Mouse (Mus musculus): Measurements from ENCODE around the gene AI467606. TPM values are rescaled to one million over a fixed set of nuclear protein-coding genes. Genes with fewer than 3 reads are reported as not detected.

AI467606 gene
- polyA plus RNA-seq, 1 experiment from 2014 or later, result 1.9 TPM

- peaks cover 3% of the 10 kb centered on the region; the same call in 1 of the 2 replicates for H3K4me1 ChIP-seq
- H3K36me3 ChIP-seq (replicated peaks), result no peaks in the 10 kb centered on the region
- 88% methylated on average over 11 of the region's 11 CpGs for WGBS
- H3K9me3 ChIP-seq, result no peaks in the 10 kb centered on the region
- no peak for ATAC-seq (replicated peaks)
- H3K4me2 ChIP-seq, result no peak overlapping the region
- H3K27ac ChIP-seq, result no peak overlapping the region
- no peak overlapping the region for H3K4me3 ChIP-seq
- no peaks in the 10 kb centered on the region; the same call in 1 of the 2 replicates for H3K27me3 ChIP-seq (replicated peaks)
- no peak overlapping the region for H3K9ac ChIP-seq
Observed at GRCm38 (mm10) chr7:127114920-127115319, 23.8 kb downstream of the AI467606 start.

GRCm38 (mm10) chr7:127116331-127116935 is 25.3 kb downstream of the AI467606 start:
- 46% methylated on average over 11 of the region's 11 CpGs for WGBS
- Histone ChIP-seq H3K9me3 (no peaks in the 10 kb centered on the region), H3K9ac (no peak overlapping the region)

DNA sequence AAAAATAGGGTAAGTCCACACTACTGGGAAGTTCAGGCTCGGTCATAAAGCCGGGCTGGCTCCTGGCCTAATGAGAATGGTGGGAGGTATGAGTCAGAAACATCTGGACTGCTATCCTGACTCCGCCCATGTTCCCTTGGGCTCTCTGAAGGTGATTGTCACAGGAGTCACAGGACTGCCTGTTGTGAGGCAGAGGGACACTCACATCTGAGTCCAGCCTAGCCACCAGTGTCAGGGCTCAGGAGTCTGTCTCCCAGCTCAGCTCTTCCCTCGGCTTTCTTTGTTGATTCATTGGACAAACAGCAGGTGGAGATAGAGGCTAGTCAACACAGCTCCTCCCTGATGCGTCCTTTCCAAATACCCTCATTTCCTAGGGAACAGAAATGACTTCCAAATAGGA is 26.8 kb downstream of the AI467606 start:
- WGBS, result 56% methylated on average over 5 of the region's 5 CpGs
- Histone ChIP-seq H3K9ac (no peak overlapping the region), H3K4me3 (no peak overlapping the region), H3K4me2 (no peak overlapping the region), H3K27me3 (replicated peaks) (peaks cover 24% of the 10 kb centered on the region), H3K4me1 (peaks cover 8% of the 10 kb centered on the region; the same call in 1 of the 2 replicates), H3K9me3 (no peaks in the 10 kb centered on the region), H3K36me3 (replicated peaks) (no peaks in the 10 kb centered on the region), H3K27ac (no peak overlapping the region)
- ATAC-seq (replicated peaks), result no peak

More at GRCm38 (mm10) chr7:127116331-127116935, 25.3 kb downstream of the AI467606 start:
- no peak overlapping the region for H3K4me3 ChIP-seq
- H3K27ac ChIP-seq, result no peak overlapping the region
- peaks cover 13% of the 10 kb centered on the region for H3K27me3 ChIP-seq (replicated peaks)
- no peaks in the 10 kb centered on the region for H3K36me3 ChIP-seq (replicated peaks)
- peaks cover 6% of the 10 kb centered on the region; the same call in 1 of the 2 replicates for H3K4me1 ChIP-seq
- no peak for ATAC-seq (replicated peaks)
- no peak overlapping the region for H3K4me2 ChIP-seq

DNA sequence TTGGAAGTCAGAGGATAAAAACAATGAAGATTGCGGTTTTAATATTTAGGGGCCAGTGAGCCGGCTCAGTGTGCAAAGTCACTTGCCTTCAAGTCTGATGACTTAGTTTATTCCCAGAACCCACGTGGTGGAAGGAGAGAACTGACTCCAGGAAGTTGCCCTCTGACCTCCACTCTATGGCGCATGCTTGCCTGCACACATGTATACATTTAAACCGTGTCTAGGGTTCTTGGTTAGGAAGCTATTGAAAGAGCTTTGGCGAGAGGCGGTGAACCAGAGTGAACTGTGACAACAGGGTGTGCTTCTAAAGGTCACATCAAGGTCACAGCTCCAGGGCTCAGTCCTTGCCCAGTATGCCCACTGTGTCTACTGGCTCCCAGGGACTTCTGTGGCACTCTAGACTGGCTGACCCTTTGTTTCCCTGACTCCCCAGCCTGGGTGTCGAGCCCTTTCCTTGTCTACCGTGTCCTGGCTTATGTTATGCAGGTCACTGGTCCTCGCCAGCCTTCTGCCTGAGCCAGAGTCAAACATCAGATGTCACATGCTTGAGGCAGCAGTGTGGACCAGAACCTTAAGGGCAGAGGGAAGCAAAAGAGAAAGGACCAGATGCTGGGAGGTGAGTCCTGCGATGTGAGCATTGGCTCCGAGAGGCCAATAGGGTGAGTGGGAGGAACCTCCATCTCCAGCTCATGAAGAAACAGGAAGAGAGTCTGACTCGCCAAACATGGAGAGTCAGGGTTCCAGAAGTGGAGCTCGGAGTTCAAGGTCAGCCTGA is 27.7 kb downstream of the AI467606 start:
- no peak overlapping the region for H3K27ac ChIP-seq
- H3K4me1 ChIP-seq, result 0 out of 2 replicates have a peak, but pooled peaks cover 5% of the 10 kb centered on the region
- no peak overlapping the region for H3K4me3 ChIP-seq
- no peak overlapping the region for H3K4me2 ChIP-seq
- H3K27me3 ChIP-seq (replicated peaks), result peaks cover 24% of the 10 kb centered on the region
- no peaks in the 10 kb centered on the region for H3K36me3 ChIP-seq (replicated peaks)
- H3K9ac ChIP-seq, result no peak overlapping the region
- H3K9me3 ChIP-seq, result no peaks in the 10 kb centered on the region
- WGBS, result 54% methylated on average over 14 of the region's 14 CpGs
- ATAC-seq (replicated peaks), result no peak

- Histone ChIP-seq H3K27ac (no peak overlapping the region), H3K27me3 (replicated peaks) (peaks cover 24% of the 10 kb centered on the region), H3K4me1 (0 out of 2 replicates have a peak, but pooled peaks cover 5% of the 10 kb centered on the region), H3K9ac (no peak overlapping the region), H3K4me2 (no peak overlapping the region), H3K36me3 (replicated peaks) (no peaks in the 10 kb centered on the region), H3K4me3 (no peak overlapping the region), H3K9me3 (no peaks in the 10 kb centered on the region; the same call in 1 of the 2 replicates)
- no peak for ATAC-seq (replicated peaks)
- whole genome bisulfite sequencing, result 7% methylated on average over 21 of the region's 21 CpGs
Observed at GRCm38 (mm10) chr7:127121061-127121910, 30.1 kb downstream of the AI467606 start.

GRCm38 (mm10) chr7:127121911-127122270 is 30.7 kb downstream of the AI467606 start, which contains the start of gene Qprt:
Gene Qprt (minus strand): TSS chr7:127122226.
- H3K9ac ChIP-seq, result no peak within 1 kb of the TSS
- no peaks in the 10 kb centered on the region for H3K36me3 ChIP-seq (replicated peaks)
- no peak within 1 kb of the TSS for H3K4me2 ChIP-seq
- no peak within 1 kb of the TSS for H3K4me3 ChIP-seq
- no peaks in the 10 kb centered on the region; the same call in 1 of the 2 replicates for H3K9me3 ChIP-seq
- no peak for ATAC-seq (replicated peaks)
- no peak within 1 kb of the TSS for H3K27ac ChIP-seq
- 5% methylated on average over 7 of the region's 7 CpGs for WGBS
- H3K27me3 ChIP-seq (replicated peaks), result peaks cover 24% of the 10 kb centered on the region
- 0 out of 2 replicates have a peak, but pooled peaks cover 5% of the 10 kb centered on the region for H3K4me1 ChIP-seq

GRCm38 (mm10) chr7:127129638-127130037 is 38.5 kb downstream of the AI467606 start:
- no peak for ATAC-seq (replicated peaks)
- H3K9me3 ChIP-seq, result no peaks in the 10 kb centered on the region
- no peak overlapping the region for H3K4me2 ChIP-seq
- no peak overlapping the region for H3K27ac ChIP-seq
- no peaks in the 10 kb centered on the region for H3K4me1 ChIP-seq
- no peak overlapping the region for H3K4me3 ChIP-seq
- H3K9ac ChIP-seq, result no peak overlapping the region
- H3K27me3 ChIP-seq (replicated peaks), result no peaks in the 10 kb centered on the region
- WGBS, result 15% methylated on average over 4 of the region's 4 CpGs
- no peaks in the 10 kb centered on the region for H3K36me3 ChIP-seq (replicated peaks)

DNA sequence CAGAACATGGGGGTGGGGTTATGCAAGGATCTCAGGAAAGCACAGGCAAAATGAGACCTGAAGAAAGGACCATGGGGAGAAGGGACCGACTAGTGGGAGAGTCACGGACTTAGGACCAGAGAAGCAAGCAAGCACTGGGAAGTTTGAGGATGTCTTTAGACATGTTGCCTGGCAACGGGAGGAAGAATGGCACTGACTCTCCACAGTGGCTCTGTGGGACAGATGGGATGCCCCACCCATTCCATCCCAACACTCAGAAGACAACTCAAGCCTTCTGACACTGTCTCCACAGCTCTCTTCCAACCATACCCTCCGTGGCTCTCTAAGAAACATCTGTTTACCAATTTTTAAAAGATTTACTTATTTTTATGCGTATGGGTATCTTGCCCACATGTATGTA is 42.0 kb downstream of the AI467606 start:
- no peak overlapping the region for H3K9ac ChIP-seq
- H3K36me3 ChIP-seq (replicated peaks), result no peaks in the 10 kb centered on the region
- ATAC-seq (replicated peaks), result no peak
- no peaks in the 10 kb centered on the region for H3K4me1 ChIP-seq
- no peaks in the 10 kb centered on the region for H3K27me3 ChIP-seq (replicated peaks)
- H3K27ac ChIP-seq, result no peak overlapping the region
- H3K9me3 ChIP-seq, result no peaks in the 10 kb centered on the region
- 39% methylated on average over 5 of the region's 5 CpGs for WGBS
- no peak overlapping the region for H3K4me3 ChIP-seq
- H3K4me2 ChIP-seq, result no peak overlapping the region

DNA sequence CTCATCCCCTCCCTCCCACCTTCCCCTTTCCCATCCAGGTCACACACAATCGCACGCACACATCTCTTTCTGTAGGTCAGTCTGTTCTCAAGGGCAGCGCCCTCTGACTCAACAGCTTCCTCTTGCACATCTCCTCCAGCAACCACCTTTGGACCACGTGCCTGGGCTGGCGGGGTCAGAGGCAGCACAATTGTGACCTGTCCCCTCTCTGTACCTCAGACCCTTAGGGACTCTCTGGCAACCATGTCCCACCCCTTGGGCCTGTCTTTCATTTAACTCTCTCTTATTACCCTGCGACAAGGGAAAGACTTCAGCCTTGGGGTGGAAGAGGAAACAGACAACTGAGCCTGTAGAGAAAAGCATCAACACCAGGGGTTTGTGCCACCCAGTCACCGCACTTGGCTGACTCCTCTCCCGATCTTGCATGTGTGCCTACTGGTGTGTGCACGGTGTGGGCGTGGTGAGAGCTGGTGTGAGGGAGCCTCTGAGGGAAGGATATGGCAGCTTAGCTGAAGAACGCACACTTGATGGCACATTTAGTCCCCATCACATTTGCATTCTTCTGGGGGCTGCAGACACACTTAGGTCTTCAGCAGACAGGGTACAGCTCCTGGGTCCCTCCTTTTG is 43.8 kb downstream of the AI467606 start:
- H3K4me2 ChIP-seq, result no peak overlapping the region
- ATAC-seq (replicated peaks), result no peak
- no peaks in the 10 kb centered on the region for H3K36me3 ChIP-seq (replicated peaks)
- H3K9me3 ChIP-seq, result no peaks in the 10 kb centered on the region
- no peak overlapping the region for H3K4me3 ChIP-seq
- WGBS, result 80% methylated on average over 11 of the region's 11 CpGs
- no peaks in the 10 kb centered on the region for H3K4me1 ChIP-seq
- no peaks in the 10 kb centered on the region for H3K27me3 ChIP-seq (replicated peaks)
- no peak overlapping the region for H3K9ac ChIP-seq
- no peak overlapping the region for H3K27ac ChIP-seq

DNA sequence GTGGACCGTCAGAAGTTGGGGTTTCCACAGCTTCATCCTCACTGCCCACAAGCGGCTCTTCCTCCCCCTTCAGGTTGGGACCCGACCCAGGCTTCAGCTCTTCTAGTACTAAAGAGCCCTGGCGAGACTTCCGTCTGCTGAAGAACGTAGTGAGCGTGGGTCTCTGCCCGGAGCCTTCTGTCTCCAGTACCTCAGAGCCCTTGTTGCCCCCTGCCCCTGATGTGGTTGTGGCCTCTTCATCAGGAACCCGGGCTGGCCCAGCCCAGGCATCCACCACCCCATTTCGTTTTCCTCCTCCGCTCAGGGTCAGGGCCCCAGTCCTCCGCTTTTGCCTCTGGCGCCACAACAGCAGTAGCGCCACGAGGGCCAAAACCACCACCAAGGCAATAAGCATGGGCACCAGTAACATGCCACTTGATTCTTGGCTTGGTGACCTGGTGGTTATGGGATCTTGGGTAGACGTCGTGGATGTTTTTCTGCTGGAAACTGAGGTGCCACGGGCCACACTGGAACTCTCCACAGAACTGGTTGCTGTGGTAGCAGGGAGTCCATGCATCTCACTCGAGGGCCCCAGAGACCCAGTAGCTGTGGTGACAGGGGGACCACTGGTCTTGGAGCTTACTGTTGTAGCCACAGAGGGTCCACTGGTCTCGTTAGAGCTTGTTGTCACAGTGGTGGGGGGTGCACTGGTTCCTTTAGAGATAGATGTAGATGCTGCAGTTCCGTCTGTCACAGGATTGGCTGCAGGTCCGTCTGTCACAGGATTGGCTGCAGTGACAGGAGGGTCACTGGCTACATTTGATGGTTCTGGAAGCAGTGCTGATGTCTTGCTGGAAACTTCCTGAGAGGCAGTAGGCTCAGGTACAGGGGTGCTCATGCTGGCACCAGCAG is 45.3 kb downstream of the AI467606 start:
- no peaks in the 10 kb centered on the region for H3K9me3 ChIP-seq
- no peak overlapping the region for H3K9ac ChIP-seq
- H3K4me1 ChIP-seq, result no peaks in the 10 kb centered on the region
- no peak overlapping the region for H3K4me3 ChIP-seq
- no peak for ATAC-seq (replicated peaks)
- H3K27me3 ChIP-seq (replicated peaks), result no peaks in the 10 kb centered on the region
- 90% methylated on average over 22 of the region's 22 CpGs for WGBS
- H3K27ac ChIP-seq, result no peak overlapping the region
- H3K36me3 ChIP-seq (replicated peaks), result no peaks in the 10 kb centered on the region
- H3K4me2 ChIP-seq, result no peak overlapping the region

Data from midbrain, embryonic 15.5 days (tissue).